Mouse (Mus musculus) yolk sac, embryonic 10.5 days (tissue): ENCODE measurements around the gene Cadm3.

ENCODE experiments used
- DNase-seq: peaks from one replicate; pipeline ENCODE4 v3.0.0-alpha.2; 2017; ENCODE audit warnings: low spot score

Gene Cadm3

DNA sequence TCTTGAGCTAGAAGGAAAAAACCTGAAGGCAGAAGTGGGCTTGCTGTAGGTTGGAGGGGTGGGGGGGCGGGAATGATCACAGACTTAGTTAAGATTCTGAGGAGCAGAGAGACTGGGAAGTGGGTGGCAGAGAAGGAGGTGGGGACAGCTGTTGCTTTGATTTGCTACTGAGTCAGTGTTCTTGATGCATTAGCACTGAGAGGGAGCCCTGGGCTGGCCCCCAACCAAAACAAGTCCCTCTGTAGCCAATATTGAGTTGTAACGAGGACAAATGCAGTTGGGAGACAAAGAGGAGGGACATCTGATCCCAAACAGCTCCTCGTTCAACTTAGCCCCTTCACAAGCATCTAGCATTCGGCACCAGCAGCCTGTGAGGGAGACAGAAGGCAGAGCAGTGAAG lies 9.7 kb downstream of the Cadm3 start:
- DNase-seq: no peak

DNA sequence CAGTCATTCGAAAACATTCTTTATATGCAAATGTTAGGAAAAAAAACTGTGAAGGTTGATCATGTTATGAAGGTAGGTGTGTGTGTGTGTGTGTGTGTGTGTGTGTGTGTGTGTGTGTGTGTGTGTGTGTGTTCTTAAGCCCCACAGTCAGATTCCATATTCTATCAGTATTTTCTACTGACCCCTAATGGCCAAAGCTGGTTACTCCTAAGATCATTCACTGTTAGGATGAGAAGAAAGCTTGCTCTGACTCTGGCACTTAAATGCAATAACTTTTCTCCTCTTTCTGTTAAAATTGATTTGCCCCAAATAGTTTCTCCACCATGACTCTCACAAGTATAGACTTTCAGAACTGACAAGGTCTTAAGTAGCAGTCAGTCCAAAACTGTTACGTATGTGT lies 10.8 kb downstream of the Cadm3 start:
- no peak for DNase-seq

DNA sequence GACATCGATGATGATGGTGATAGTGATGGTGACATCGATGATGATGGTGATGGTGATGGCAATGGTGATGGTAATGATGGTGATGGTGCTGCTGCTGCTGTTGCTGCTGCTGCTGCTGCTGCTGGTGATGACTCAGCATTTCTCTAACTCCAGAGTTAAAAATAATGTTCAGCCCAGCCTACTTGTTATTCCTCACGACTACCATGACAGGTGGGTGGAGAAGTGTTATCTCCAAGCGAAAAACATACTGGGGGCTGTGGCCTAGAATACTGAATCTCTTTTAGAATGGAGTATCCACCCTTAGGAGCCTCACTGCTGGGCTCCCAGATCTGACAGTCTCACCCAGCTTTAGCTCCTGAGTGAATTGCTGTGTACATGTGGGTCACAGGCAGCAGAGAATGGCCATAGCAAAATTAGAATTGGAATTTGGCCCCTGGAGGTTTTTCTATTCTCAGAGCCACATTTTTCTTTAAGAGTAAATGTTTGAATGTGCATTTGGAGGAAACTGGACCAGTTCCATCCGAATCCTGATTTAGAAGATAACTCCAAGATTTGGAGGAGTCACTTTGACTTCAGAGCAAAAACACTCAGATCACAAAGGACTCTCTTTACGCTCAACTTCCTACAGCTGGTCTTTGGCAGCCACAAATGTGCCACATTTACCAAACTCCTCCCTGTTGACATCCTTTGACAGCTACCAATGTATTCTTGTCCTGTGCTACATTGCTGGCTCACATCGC lies 12.2 kb downstream of the Cadm3 start:
- DNase-seq: no peak

DNA sequence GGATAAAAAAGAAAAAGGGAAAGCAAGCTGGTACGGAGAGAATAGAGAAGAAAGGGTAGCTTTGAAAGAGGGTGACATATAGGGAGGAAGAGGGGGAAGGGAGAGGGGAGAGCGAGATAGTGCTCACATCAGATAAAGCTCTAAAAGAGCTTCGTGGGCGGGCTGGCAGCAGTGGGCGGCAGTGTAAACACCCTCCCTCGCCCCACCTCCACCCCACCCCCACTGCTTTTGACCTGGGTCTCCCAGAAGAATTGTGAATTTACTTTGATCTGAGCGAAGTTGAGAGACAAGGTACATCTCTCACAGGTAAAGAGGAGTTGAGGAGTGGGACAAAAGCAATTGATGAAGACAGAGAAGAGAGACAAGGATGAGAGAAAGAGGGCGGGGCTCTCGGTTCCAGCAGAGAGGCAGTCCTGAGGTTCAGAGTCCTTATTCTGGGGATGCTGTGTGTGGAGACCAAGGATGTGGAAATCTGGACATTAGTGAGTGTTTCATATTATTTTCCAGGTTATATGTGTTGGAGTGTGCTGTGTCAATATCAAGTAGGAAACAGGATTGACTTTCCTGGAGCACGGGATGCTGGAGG lies 17.0 kb downstream of the Cadm3 start, which contains the start of gene Aim2:
Gene Aim2, plus strand, starts transcription at position 508 of the 586 bp plus-strand sequence.
- DNase-seq: no peak

DNA sequence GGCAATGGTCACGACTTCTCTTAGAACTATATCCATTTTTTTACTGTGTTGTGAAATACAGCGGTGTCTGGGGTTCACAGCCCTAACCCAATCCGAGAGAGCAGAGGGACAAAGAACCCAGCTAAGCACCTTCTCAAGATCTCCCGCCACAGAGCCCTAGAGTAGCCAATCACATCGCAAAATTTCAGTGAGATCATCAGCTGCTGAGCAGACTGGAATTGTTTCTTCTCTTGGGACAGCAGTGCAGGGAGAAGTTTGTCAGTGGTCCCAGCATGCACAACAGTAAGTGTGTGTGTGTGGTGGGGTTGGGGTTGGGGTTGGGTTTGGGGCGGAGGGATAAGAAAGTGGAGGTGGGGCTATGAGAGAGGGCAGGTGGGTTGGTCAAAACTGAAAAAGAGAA lies 17.5 kb downstream of the Cadm3 start:
- DNase-seq: peak; percentile 14

DNA sequence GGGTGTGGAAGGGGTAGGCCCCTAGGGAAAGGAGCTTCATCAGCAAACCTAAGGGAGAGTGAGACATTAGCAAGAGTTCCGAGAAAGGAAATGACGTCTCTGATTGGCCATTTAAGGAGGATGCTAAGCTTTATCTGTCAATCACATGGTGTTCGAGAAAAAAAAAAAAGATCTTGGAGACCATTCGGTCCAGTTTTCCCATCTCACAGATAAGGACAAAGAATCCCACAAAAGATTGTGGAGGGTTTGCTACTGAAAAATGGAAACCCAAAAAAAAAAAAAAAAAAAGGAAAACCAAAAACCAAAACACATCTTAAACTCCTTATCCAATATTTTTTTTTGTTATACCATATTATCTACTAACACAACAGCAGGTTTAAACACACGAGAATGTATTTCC lies 18.3 kb downstream of the Cadm3 start:
- no peak for DNase-seq

DNA sequence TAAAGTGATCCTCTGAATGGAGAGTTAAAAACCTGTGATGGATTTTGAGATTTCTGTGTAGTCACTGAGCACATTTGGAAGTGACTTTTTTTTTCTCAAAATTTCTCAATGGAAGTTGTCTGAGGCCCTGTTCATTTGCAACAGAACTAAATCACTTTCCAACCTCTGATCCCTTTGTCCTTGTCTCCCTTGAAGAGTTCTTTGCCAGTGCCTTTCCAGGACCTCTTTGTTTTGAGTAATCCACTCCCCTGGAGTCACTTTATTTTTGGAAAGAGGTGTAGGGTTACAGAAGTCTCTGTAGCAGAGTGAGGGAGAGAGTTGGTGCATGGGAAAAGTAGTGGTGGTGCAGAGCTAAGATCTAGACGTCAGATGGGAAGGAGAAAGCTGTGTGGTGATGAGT lies 19.0 kb downstream of the Cadm3 start:
- no peak for DNase-seq

DNA sequence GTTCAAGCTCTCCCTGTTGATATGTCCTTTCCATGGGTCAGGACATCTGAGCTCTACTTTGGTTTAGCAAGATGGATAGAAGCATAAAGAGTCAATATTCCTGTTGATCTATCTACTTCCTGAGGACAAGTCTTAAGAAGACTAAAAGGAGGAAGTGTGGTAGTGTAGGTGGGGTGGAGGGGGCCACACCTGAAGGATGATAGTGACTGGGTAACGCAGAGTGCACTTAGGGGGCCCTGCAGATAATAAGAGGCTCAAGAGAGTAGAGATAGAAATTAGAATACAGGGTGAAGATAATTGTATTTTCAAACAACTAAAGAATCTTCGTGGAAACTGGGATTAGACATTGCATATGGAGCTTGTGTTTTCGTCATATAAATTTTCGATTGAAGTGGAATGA lies 22.4 kb downstream of the Cadm3 start:
- no peak for DNase-seq

DNA sequence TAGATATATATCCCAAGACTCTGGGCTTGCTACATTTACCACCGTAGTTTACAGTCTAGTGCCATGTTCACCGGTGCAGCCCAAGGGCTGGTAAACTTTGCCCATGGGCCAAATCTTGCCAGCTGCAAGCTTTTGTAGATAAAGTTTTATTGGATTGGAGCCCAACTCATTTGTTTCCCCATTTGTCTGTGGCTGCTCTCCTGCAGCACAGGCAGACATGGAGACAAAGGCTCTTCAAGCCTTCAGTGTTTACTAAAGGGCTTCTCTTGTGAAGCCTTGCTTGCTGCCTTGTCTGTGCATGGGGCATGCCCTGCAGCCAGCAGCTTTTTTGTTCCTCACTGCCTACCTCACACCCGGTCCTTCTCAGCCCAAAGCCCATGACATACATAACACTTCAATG lies 23.6 kb downstream of the Cadm3 start:
- DNase-seq: no peak

DNA sequence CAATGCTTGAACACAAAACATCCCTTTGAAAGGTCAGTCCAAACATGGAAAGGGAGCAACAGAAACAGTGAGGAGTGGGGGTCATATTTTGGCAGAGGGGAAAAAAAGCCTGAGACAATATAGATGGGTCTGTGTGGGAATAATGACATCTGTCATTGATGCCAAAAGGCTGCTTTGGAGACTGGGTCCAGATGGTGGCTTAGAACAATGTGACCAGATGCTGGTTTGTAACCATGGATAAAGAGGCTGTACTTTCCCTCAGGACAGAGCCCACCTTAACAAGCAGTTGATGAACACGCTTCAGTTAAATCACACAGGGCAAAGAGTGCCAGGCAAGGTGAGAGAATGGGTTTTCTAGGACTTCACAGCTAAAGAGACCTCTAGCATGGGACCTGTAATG lies 25.1 kb downstream of the Cadm3 start:
- DNase-seq: no peak

DNA sequence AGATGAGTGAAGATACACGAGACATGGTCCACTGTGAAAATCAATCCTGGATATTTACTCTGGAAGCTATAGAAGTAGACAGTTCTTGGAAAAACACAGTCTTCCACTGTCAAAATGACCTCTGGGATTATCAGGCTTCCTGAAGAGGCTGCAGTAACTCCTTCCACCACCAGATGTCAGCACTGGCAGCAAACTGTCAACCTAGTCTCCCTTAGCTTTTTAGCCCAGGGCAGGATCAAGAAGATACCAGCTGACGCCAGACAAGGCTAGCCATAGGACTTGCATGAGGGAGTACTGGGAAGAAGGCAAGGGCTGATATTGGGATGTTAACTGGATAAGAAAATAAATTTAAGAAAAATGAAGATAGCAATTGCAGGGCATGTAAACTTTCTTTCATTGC lies 28.0 kb downstream of the Cadm3 start:
- peak; percentile 18 for DNase-seq

DNA sequence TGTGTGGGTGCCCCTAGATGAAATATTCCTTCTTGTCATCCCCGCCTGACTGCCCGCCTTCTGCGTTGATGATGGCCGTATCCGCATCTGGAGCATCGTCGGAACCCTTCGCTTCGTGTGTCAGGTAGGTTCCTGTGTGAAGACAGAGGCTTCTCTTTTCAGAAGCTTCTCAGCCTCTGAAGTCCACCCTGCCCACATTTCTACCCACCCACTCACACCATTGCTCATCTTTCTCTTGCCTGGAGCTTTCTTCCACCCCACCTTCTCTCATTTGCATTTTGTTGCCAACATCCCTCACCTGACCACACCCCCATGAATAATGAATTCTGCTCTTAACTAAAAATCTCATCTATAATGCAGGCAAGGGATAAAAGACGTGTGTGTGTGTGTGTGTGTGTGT lies 30.5 kb downstream of the Cadm3 start:
- DNase-seq: no peak

DNA sequence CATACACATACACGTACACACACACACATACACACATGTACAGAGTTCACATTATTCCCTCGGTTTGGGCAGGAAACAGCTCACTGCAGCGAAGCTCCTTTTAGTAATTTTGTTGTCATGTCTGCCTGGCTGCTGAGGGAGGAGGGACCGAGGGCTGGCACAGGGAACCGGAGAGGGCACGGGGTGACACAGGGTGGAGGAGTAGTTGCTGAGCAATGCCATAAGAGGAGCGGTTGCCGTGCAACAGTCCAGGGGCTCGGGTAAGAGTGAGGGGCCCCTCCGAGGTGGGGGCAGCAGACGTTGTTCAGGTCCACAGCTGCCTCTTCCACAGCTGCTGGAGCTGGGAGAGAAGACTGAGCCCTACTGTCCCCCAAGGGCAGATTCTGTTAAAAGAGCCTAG lies 31.6 kb downstream of the Cadm3 start:
- DNase-seq: no peak

DNA sequence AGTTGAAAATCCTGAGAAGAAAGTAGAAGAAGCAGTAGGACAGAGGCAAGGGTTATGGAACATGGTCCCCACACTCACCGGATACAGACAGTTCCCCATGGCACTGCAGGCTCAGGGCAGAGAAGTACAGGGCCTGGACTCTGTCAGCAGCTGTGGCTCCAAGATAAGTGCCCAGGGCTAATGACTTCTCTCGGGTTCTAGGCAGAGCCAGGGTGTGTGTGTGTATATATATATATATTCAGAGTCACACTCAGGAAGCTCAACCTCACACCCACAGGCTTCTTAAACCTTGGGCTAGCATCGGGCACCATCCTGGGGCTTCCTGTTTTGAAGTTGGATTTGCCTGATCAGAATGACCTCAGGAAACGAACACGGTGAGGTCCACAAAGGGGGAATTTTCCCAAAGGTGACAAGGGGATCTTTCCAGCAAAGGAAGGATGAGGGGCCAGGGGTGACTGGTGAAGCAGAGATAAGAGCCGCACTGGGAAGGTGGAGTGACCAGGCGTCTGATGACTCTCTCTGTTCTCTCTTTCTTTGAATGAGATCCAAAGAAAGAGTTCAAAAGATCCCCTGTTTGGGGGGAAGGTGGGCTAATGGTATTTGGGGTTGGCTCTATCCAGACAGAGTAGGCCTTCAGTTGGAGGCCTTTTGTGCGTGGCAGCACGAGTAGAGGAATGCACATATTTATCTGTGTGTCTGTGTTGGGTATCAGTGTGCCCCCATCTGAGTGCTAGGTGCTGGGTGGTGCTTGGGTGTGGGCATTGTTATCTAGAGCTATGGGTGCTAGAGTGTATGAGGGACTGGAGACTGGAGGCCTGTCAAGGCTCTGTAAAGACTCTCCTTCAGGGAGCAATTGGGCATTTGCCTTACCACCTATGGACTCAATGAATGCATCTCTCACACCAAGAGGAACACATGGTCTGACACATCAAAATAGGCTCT lies 33.9 kb downstream of the Cadm3 start, which contains the start of gene Ackr1:
Gene Ackr1, minus strand, starts transcription at position 439 of the 942 bp plus-strand sequence.
- no peak for DNase-seq

DNA sequence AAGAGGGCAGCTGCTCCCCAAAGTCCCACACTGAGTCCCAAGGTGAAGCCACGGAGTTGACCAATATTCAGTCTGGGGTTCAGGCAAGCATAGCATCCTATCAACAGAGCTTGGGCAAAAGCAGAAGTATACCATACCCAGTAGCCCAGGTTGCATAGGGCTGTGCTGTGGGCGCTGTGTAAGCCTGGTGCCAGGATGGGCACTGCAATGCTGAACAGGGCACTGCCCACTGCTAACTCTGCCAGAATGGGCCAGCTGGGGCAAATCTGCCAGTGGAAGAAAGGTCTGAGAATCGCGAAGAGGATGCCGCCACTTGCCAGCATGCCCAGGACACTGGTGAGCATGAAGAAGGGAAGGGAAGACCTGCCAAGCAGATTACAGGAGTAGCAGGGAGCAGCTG lies 35.1 kb downstream of the Cadm3 start:
- no peak for DNase-seq

DNA sequence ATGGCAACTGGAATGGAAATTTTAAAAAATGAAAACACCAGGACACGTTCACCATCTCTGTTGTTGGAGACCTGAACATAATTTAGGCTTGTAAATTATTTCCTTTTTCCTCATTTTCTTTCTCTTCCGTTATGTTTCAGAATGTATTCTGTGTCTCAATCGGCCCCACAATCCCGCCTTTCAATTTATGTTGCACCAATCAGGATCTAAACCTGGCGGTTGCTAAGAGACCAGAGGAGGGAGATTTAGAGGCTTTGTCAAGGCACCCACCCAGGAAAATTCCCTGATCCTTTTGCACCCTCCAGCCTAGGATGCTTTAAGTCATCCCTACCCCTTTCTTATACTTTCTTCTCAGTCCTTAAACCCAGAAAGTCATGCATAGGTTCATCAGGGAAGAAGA lies 37.8 kb downstream of the Cadm3 start:
- no peak for DNase-seq

DNA sequence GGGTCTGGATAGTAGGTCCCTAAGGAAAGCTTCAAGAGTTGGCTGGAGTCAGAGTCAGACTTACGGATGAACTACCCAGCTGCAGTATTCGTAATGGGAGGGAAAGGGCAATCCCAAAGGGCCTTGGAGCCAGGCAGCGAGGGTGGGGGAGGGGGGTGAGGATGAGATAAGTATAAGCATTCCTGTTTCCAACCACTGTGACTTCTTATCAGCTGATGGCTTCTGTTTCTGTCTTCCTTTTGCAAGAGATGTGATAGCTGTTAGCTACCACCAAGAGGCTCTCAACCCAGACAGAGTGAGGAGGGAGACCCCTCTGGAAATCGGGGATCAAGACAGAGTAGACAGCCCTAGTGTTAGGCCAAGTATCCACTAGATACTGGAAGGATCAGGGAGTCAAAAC lies 38.3 kb downstream of the Cadm3 start:
- DNase-seq: peak; percentile 16

DNA sequence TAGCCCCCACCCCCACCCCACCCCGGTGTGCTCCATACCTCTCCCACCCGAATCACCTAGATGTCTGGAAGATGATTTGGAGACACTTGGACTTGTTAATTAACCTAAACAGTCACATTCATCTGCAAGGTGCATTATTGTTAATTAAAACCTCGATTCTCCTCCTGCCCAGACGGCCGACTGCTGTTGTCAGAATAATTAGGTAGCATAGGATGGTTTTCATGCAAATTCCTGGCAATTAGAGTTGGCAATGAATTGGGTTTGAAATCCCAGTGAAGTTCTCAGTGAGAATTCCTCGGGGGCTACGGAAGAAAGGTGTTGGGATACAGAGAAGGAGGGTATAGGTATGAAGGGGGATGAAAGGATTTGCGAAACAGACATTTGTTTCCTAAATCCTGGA lies 39.0 kb downstream of the Cadm3 start:
- DNase-seq: no peak

DNA sequence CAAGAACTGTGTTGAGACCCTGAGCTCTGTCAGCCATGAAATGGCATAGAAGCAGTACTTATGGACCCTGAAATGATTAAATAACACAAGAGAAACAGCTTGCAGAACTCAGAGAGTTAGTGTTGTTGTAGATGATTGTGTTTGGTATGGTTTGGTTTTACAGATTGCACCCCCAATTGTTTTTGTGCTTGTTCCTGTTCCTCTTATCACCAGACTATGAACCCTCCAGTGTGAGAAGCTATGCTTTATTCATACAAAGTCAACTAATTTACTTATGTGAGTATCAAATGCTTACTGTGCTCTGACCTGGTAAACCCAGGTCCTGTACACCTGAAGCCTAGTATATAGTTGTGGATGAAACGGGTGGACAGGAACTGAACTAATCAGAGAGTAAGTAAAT lies 40.9 kb downstream of the Cadm3 start:
- no peak for DNase-seq

DNA sequence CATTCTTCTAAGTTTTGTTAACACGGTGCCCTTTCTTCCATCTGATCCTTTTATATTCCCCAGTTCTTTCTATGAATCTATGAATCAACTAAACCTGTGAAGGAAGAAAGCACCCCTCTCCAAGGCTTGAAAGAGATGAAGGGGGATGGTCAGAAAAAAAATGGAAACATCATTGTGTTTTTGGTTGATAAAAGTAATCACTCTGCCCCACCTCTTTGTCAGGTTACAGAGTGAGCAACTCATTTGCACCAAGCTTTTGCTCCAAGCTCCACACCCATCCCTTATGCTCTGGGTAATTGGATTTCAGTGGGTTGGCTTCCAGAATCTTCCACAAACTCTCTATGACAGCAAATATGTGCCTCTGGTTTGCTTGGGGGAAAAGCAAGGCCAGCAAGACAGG lies 42.1 kb downstream of the Cadm3 start:
- no peak for DNase-seq

DNA sequence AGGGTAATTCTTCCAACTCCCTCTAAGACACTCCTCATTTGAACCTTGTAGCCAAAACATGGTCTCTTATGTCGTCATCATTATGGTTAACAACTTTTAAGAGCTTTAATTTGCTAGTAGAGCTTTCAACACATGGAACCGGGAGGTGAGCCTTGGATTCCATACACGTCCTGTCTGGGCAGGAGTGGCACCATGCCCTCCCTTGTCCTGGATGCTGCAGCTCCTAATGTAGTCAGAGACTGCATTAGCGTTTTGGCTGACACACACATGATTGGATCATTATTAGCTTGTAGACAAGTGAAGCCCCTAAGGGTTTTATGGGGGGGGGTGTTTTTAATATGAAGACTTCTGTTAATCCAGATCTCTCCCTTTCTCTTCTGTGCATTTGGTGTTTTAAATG lies 42.5 kb downstream of the Cadm3 start:
- no peak for DNase-seq

DNA sequence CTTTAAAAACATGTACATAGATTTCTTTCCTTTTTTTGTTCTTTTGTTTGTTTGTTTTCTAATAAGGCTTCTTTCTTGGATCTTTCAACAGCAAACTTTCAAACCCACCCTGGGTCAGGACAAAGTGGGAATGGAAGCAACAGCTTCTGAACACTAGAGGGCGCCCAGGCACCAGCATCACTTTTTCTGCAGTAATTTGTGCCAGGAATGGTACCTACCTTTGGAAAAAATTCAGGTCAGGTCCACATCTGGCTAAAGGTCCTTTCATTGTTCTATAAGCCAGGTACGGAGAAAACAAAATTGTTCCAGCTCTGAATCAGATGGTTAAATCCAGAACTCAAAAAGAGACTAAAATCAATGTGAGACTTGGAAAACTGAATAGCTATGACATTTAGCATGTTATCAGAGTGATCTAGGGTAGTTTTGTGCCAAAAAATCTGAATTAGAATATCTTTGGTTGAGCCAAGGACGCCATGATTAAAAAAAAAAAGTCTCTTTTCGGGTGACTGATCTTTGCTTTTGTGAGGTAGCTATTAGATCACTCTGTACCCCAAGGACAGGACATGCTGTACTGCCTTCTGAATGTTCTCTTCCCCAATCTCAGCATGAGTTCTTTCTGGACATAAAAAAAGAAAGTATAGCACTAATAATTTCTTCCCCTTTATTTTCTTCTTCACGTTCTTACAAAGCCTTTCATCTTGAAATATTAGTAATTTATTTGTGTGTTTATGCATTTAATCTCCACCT lies 43.5 kb downstream of the Cadm3 start:
- no peak for DNase-seq
